Mouse (Mus musculus): ENCODE results near the gene Gm3417. TPM values are rescaled to one million over a fixed set of nuclear protein-coding genes. Genes with fewer than 3 reads are reported as not detected.
A peak's percentile ranks its signal among the peaks of the same experiment; 100 is the strongest.
"Not testable (repeated sequence)": the region's sequence is repeated elsewhere in the genome, so short reads cannot be mapped to it uniquely, and the experiment has no call there.

Gm3417 gene
- polyA plus RNA-seq, 1 experiment from 2014 or later, result 1.8 TPM

DNA sequence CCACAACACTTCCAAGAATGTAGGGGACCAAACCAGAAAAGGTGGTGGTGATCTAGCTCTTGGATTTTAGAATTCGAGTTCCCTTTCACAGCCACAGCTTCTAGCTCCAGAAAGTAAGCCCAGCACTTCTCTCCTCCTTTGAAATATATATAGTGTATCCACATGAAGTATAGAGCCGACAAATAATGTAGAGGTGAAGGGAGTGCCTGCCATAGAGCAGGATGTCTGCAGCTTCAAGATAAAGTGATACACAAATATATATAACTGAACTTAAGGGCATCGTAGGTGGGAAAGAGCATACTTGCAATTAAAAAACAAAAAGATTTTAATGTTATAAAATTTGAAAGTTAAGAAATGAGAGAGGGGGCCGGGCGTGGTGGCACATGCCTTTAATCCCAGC lies 15.6 kb upstream of the Gm3417 start:
- not testable (repeated sequence) for H3K9ac ChIP-seq (ENCODE audit: low read depth, low read length); H3K27ac ChIP-seq; ATAC-seq (replicated peaks; ENCODE audit: low FRiP score, low read depth); H3K27me3 ChIP-seq (ENCODE audit: insufficient read depth, low read length); H3K36me3 ChIP-seq (ENCODE audit: insufficient read depth, low read length); H3K4me3 ChIP-seq (replicated peaks; ENCODE audit: low read depth, low read length); H3K4me2 ChIP-seq (ENCODE audit: low read length); H3K4me1 ChIP-seq (replicated peaks; ENCODE audit: insufficient read depth, low read length); DNase-seq (ENCODE audit: low spot score); H3K9me3 ChIP-seq (replicated peaks; ENCODE audit: low read length)
- no CpG with 5 or more reads among the region's 5 CpGs for WGBS

GRCm38 (mm10) chr17:14993139-14993832 lies 14.7 kb upstream of the Gm3417 start:
- not testable (repeated sequence) for H3K9ac ChIP-seq (ENCODE audit: low read depth, low read length); H3K27me3 ChIP-seq (ENCODE audit: insufficient read depth, low read length); H3K4me2 ChIP-seq (ENCODE audit: low read length); H3K27ac ChIP-seq; H3K4me3 ChIP-seq (replicated peaks; ENCODE audit: low read depth, low read length); DNase-seq (ENCODE audit: low spot score); H3K9me3 ChIP-seq (replicated peaks; ENCODE audit: low read length); H3K36me3 ChIP-seq (ENCODE audit: insufficient read depth, low read length); H3K4me1 ChIP-seq (replicated peaks; ENCODE audit: insufficient read depth, low read length)
- ATAC-seq (replicated peaks; ENCODE audit: low FRiP score, low read depth), result peak; percentile 71
- WGBS, result no CpG with 5 or more reads among the region's 47 CpGs

- WGBS, result no CpG with 5 or more reads among the region's 98 CpGs
- H3K4me2 ChIP-seq (ENCODE audit: low read length); DNase-seq (ENCODE audit: low spot score); H3K27me3 ChIP-seq (ENCODE audit: insufficient read depth, low read length); H3K9me3 ChIP-seq (replicated peaks; ENCODE audit: low read length); H3K27ac ChIP-seq; H3K36me3 ChIP-seq (ENCODE audit: insufficient read depth, low read length); H3K9ac ChIP-seq (ENCODE audit: low read depth, low read length); H3K4me1 ChIP-seq (replicated peaks; ENCODE audit: insufficient read depth, low read length); H3K4me3 ChIP-seq (replicated peaks; ENCODE audit: low read depth, low read length): not testable (repeated sequence)
- ATAC-seq (replicated peaks; ENCODE audit: low FRiP score, low read depth), result peak; percentile 68
Observed at GRCm38 (mm10) chr17:14992522-14993138, 14.0 kb upstream of the Gm3417 start.

DNA sequence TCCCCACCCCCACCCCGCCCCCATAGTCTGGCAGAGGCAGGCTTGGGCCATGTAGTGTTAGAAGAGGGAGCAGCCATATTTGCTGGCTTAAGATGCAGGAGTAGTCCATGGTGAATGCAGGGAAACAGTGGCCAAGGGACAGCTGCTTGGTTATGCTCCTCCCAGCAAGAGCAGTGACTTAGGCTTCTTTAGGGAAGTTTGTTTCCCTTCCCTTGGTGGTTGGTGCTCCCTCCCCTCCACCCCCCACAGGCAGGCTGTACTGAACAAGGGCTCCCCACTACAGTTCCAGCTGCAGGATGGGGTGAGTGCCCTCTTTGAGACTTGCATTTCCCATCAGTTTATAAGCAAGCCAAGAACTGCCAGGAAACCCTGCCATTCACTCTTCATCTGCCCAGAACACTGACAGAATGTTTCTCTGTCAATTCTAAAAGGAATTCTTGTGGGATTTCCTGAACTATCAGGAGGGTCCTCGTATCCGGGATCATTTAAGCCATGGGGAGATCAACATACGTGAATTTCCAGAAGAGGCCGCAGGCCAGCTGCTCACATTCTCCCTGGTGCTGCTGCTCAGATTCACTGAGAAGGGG lies 11.6 kb upstream of the Gm3417 start:
- not testable (repeated sequence) for H3K4me2 ChIP-seq (ENCODE audit: low read length); H3K27ac ChIP-seq; H3K36me3 ChIP-seq (ENCODE audit: insufficient read depth, low read length); H3K27me3 ChIP-seq (ENCODE audit: insufficient read depth, low read length); DNase-seq (ENCODE audit: low spot score); H3K9me3 ChIP-seq (replicated peaks; ENCODE audit: low read length); H3K9ac ChIP-seq (ENCODE audit: low read depth, low read length); ATAC-seq (replicated peaks; ENCODE audit: low FRiP score, low read depth); H3K4me3 ChIP-seq (replicated peaks; ENCODE audit: low read depth, low read length); H3K4me1 ChIP-seq (replicated peaks; ENCODE audit: insufficient read depth, low read length)
- 91% methylated on average over 4 of the region's 5 CpGs for WGBS

DNA sequence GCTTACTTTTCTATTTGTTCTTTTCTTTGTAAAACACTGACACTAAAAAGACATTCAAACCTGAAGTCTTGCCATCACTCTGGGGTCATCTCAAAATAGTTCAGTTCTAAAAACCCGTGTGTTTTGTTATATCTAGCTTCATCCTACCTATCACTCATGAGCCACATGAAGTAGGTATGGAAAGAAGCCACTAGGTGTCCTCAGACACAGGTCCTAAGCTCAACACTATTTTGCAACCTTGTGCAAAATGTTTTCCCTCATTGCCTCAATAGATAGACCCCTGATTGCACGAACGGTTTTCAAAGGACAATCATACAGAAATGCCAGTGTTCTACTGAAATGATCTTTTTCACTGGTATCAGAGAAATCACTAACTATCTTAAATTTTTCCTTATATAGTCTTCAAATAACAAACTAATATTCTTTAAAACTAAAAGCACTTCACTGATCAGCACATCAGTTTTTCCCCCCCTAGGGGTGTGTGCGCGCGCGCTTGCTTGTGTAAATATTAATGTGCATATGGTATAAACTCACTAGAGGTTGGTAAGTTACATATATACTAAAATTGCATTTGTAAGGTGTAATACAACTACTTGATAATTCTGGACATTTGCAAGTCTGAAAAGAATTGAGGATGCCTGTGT lies 750 bp downstream of the Gm3417 start:
- H3K27me3 ChIP-seq (ENCODE audit: insufficient read depth, low read length); H3K4me1 ChIP-seq (replicated peaks; ENCODE audit: insufficient read depth, low read length); H3K9ac ChIP-seq (ENCODE audit: low read depth, low read length); H3K27ac ChIP-seq; H3K4me2 ChIP-seq (ENCODE audit: low read length); H3K36me3 ChIP-seq (ENCODE audit: insufficient read depth, low read length); H3K4me3 ChIP-seq (replicated peaks; ENCODE audit: low read depth, low read length); DNase-seq (ENCODE audit: low spot score); H3K9me3 ChIP-seq (replicated peaks; ENCODE audit: low read length); ATAC-seq (replicated peaks; ENCODE audit: low FRiP score, low read depth): not testable (repeated sequence)
- 2% methylated on average over 4 of the region's 7 CpGs for whole genome bisulfite sequencing

DNA sequence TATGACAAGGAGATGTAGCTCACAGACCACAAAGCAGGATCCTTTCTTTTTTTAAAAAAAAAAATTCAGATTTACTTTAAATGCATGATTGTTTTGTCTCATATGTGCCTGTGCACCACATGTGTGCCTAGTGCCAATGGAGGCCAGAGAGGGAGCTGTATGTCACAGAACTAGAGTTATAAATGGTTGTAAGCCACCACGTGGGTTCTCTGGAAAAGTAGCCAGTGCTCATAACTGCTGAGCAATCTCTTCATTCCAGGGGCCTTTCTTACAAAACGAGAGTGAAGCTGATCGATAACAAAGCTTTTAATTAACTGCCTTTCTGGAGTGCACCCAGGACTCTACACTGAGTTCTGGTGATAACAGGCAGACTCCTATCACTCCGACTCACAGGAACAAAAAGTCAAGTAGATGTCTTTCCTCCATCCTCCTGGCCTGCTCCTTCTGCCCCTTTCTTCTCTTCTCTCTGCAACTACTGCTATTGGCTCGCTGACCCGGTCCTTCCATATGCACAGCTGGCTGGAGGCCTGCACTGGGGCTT lies 10.1 kb downstream of the Gm3417 start:
- H3K27me3 ChIP-seq (ENCODE audit: insufficient read depth, low read length); ATAC-seq (replicated peaks; ENCODE audit: low FRiP score, low read depth); H3K27ac ChIP-seq; H3K4me3 ChIP-seq (replicated peaks; ENCODE audit: low read depth, low read length); H3K4me1 ChIP-seq (replicated peaks; ENCODE audit: insufficient read depth, low read length); H3K4me2 ChIP-seq (ENCODE audit: low read length); H3K36me3 ChIP-seq (ENCODE audit: insufficient read depth, low read length); DNase-seq (ENCODE audit: low spot score); H3K9me3 ChIP-seq (replicated peaks; ENCODE audit: low read length); H3K9ac ChIP-seq (ENCODE audit: low read depth, low read length): not testable (repeated sequence)
- WGBS, result no CpG with 5 or more reads among the region's 6 CpGs

DNA sequence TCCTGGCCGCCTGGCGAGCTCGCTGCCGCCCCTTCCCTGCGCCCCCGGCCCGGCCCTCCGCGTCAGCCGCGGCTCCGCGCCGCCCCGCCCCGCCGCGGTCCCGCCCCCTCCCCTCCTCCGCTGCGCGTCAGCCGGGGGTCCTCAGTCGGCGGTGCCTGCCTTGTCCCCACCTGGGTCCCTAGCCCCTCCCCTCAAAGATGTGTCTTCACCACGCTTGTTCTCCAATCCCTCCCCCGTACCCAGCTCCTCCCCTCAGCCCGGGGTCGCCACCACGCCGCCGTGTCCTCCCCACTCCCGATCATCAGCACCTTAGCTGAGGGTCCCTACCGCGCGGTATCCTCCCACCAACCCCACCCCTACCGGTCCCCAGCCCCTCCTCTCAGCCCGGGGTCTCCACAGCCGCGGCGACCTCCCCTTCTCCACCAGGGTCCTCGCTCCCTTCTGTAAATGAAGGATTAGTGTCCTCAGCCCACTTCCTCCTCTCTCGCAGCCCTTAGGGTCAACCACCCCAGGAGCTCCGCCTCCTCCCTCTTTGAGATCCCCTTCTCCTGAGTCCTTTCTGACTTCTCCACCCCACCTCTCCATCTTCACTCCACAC lies 16.9 kb downstream of the Gm3417 start:
- not testable (repeated sequence) for H3K27me3 ChIP-seq (ENCODE audit: insufficient read depth, low read length); DNase-seq (ENCODE audit: low spot score); H3K9ac ChIP-seq (ENCODE audit: low read depth, low read length); H3K9me3 ChIP-seq (replicated peaks; ENCODE audit: low read length); H3K27ac ChIP-seq; H3K36me3 ChIP-seq (ENCODE audit: insufficient read depth, low read length); H3K4me1 ChIP-seq (replicated peaks; ENCODE audit: insufficient read depth, low read length); H3K4me3 ChIP-seq (replicated peaks; ENCODE audit: low read depth, low read length); H3K4me2 ChIP-seq (ENCODE audit: low read length)
- peak; percentile 81 for ATAC-seq (replicated peaks; ENCODE audit: low FRiP score, low read depth)
- WGBS, result no CpG with 5 or more reads among the region's 44 CpGs

DNA sequence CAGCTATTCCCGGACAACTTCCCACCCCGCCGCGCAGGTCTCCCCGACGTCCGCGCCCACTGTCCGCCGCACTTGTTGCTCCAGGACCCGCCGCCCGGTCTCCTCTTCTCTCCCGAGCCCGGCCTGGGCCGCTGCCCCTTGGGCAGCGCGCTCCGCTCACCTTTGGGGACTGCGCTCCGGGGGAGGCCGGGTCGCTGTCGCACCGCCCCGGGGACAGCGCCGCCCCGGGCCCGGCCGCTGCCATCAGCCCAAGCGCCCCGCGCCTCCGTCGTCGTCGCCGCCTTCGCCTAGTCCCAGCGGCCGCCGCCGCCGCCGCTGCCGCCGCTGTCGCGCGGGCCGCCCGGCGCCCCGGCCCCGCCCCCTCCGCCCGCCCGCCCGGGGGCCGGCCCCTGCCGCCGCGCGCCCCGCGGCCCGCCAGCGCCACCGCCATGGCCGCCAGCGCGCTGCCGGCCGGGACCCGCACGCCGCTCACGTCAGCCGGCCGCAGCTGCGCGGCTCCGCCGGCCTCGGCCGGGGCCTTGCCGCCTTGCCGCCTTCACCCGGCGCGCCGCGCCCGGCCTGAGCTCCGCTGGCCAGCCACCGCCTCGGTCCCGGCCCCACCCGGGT lies 17.5 kb downstream of the Gm3417 start, which contains the start of gene Phf10:
Gene Phf10 (minus strand): TSS at position 323 of the 606 bp plus-strand sequence.
- H3K36me3 ChIP-seq (ENCODE audit: insufficient read depth, low read length); DNase-seq (ENCODE audit: low spot score); H3K27me3 ChIP-seq (ENCODE audit: insufficient read depth, low read length); H3K9me3 ChIP-seq (replicated peaks; ENCODE audit: low read length); H3K4me1 ChIP-seq (replicated peaks; ENCODE audit: insufficient read depth, low read length): not testable (repeated sequence)
- peak within 1 kb of the TSS; percentile 61 for H3K4me3 ChIP-seq (replicated peaks; ENCODE audit: low read depth, low read length)
- H3K27ac ChIP-seq, result peak within 1 kb of the TSS; percentile 84
- H3K4me2 ChIP-seq (ENCODE audit: low read length), result peak within 1 kb of the TSS; percentile 98
- H3K9ac ChIP-seq (ENCODE audit: low read depth, low read length), result peak within 1 kb of the TSS; percentile 84
- WGBS, result under 1% methylated on average over 47 of the region's 100 CpGs
- ATAC-seq (replicated peaks; ENCODE audit: low FRiP score, low read depth), result peak; percentile 77

All from kidney, postnatal 0 days (tissue).